Mouse (Mus musculus) intestine, embryonic 16.5 days (tissue): ENCODE measurements around the gene Mmel1. TPM values are rescaled to one million over a fixed set of nuclear protein-coding genes. Genes with fewer than 3 reads are reported as not detected.
A peak's percentile ranks its signal among the peaks of the same experiment; 100 is the strongest.

Source experiments
- ATAC-seq: fragments of 200-750 bp; cut with Nextera tagmentation; 2 replicates; pipeline ENCODE4 v1.8.0; 2017; ENCODE audit warnings: moderate TSS enrichment, moderate library complexity
- H3K27ac ChIP-seq: fragments of 300-500 bp; sonication (generic); 2 replicates; pipeline ENCODE4 v1.5.1; 2014; ENCODE audit warnings: mild to moderate bottlenecking, low read length
- H3K27me3 ChIP-seq: fragments of 300-500 bp; sonication (generic); replicated peaks from 2 replicates; pipeline ENCODE4 v1.6.1; 2014; ENCODE audit warnings: low read length, control low read depth, mixed read lengths; ENCODE audit not compliant: control insufficient read depth, insufficient read depth
- H3K36me3 ChIP-seq: fragments of 300-500 bp; sonication (generic); 2 replicates; pipeline ENCODE4 v1.6.1; 2014; ENCODE audit warnings: low read length, control low read depth; ENCODE audit not compliant: control insufficient read depth, insufficient read depth
- H3K4me1 ChIP-seq: fragments of 300-500 bp; sonication (generic); 2 replicates; pipeline ENCODE4 v1.6.1; 2014; ENCODE audit warnings: low read length, control low read depth, mixed read lengths; ENCODE audit not compliant: control insufficient read depth, insufficient read depth
- H3K4me2 ChIP-seq: fragments of 300-500 bp; sonication (generic); 2 replicates; pipeline ENCODE4 v1.6.1; 2014; ENCODE audit warnings: low read depth, low read length, control low read depth
- H3K4me3 ChIP-seq: fragments of 300-500 bp; sonication (generic); 2 replicates; pipeline ENCODE4 v1.5.1; 2014; ENCODE audit warnings: mild to moderate bottlenecking, low read length
- H3K9ac ChIP-seq: fragments of 300-500 bp; sonication (generic); 2 replicates; pipeline ENCODE4 v1.6.1; 2014; ENCODE audit warnings: low read depth, low read length
- H3K9me3 ChIP-seq: fragments of 300-500 bp; sonication (generic); 2 replicates; pipeline ENCODE4 v1.6.1; 2016; ENCODE audit warnings: low read length, control low read depth; ENCODE audit not compliant: control insufficient read depth
- WGBS: fragments of 180-500 bp; shearing (Covaris S2); extraction: QIAGEN DNeasy Blood & Tissue Kit; methylation state at CpG from one replicate; pipeline ENCODE4 v1.1.7; 2014; 5-methylcytosine and 5-hydroxymethylcytosine counted together
- polyA plus RNA-seq: library from polyadenylated mRNA; unstranded; fragments of >200 nt; fragmentation: Nextera tagmentation; extraction: Ambion mirVana; gene quantifications from 2 replicates; pipeline ENCODE4 v1.2.1, GENCODE M21; 2015

The Mmel1 gene
- polyA plus RNA-seq, 1 experiment from 2014 or later = 0.10 TPM

- peak overlapping the region; percentile 66 for H3K27ac ChIP-seq
- no peaks in the 10 kb centered on the region for H3K36me3 ChIP-seq
- 10% methylated on average over 18 of the region's 18 CpGs for WGBS
- peaks cover 5% of the 10 kb centered on the region; the same call in 1 of the 2 replicates for H3K27me3 ChIP-seq
- H3K9ac ChIP-seq = peak overlapping the region; percentile 43
- no peaks in the 10 kb centered on the region; the same call in none of the 2 replicates for H3K4me1 ChIP-seq
- H3K9me3 ChIP-seq = no peaks in the 10 kb centered on the region
- peak; percentile 97 for ATAC-seq
- peak overlapping the region; percentile 56 for H3K4me2 ChIP-seq
- H3K4me3 ChIP-seq = peak overlapping the region; percentile 36
These were observed 8.6 kb downstream of the Mmel1 start for GRCm38 (mm10) chr4:154877864-154878548.

GRCm38 (mm10) chr4:154880730-154881129 lies 11.3 kb downstream of the Mmel1 start:
- no peak for ATAC-seq

GRCm38 (mm10) chr4:154882014-154882659 lies 12.8 kb downstream of the Mmel1 start:
- H3K9me3 ChIP-seq = no peaks in the 10 kb centered on the region
- no peak overlapping the region for H3K4me2 ChIP-seq
- H3K9ac ChIP-seq = 0 out of 2 replicates have a peak overlapping the region, but pooled peaks have one; percentile 0
- H3K36me3 ChIP-seq = no peaks in the 10 kb centered on the region
- WGBS = 23% methylated on average over 14 of the region's 14 CpGs
- no peak overlapping the region for H3K27ac ChIP-seq
- no peaks in the 10 kb centered on the region; the same call in none of the 2 replicates for H3K4me1 ChIP-seq
- H3K27me3 ChIP-seq = 0 out of 2 replicates have a peak, but pooled peaks cover 2% of the 10 kb centered on the region
- no peak overlapping the region for H3K4me3 ChIP-seq
- ATAC-seq = no peak

More at GRCm38 (mm10) chr4:154880730-154881129, 11.3 kb downstream of the Mmel1 start:
- Histone ChIP-seq H3K4me3 (no peak overlapping the region), H3K4me2 (no peak overlapping the region), H3K27ac (no peak overlapping the region), H3K9me3 (no peaks in the 10 kb centered on the region), H3K36me3 (no peaks in the 10 kb centered on the region), H3K9ac (no peak overlapping the region), H3K4me1 (no peaks in the 10 kb centered on the region; the same call in none of the 2 replicates), H3K27me3 (peaks cover 5% of the 10 kb centered on the region; the same call in 1 of the 2 replicates)
- WGBS = 65% methylated on average over 6 of the region's 6 CpGs

- no peak for ATAC-seq
- no peak overlapping the region for H3K4me2 ChIP-seq
- no peaks in the 10 kb centered on the region for H3K9me3 ChIP-seq
- no peak overlapping the region for H3K9ac ChIP-seq
- 73% methylated on average over 11 of the region's 11 CpGs for WGBS
- H3K36me3 ChIP-seq = no peaks in the 10 kb centered on the region
- H3K27ac ChIP-seq = no peak overlapping the region
- H3K4me3 ChIP-seq = no peak overlapping the region
- no peaks in the 10 kb centered on the region; the same call in 1 of the 2 replicates for H3K4me1 ChIP-seq
- H3K27me3 ChIP-seq = 0 out of 2 replicates have a peak, but pooled peaks cover 2% of the 10 kb centered on the region
These were observed 16.0 kb downstream of the Mmel1 start for GRCm38 (mm10) chr4:154885416-154885815.

- H3K4me1 ChIP-seq = no peaks in the 10 kb centered on the region; the same call in 1 of the 2 replicates
- 70% methylated on average over 13 of the region's 13 CpGs for WGBS
- no peak for ATAC-seq
These were observed 17.6 kb downstream of the Mmel1 start for GRCm38 (mm10) chr4:154886876-154887592.

GRCm38 (mm10) chr4:154887593-154888250 lies 18.3 kb downstream of the Mmel1 start:
- Histone ChIP-seq H3K4me2 (no peak overlapping the region), H3K4me1 (no peaks in the 10 kb centered on the region), H3K4me3 (no peak overlapping the region), H3K9ac (no peak overlapping the region), H3K9me3 (no peaks in the 10 kb centered on the region), H3K27ac (no peak overlapping the region), H3K36me3 (no peaks in the 10 kb centered on the region), H3K27me3 (no peaks in the 10 kb centered on the region)
- no peak for ATAC-seq
- 79% methylated on average over 15 of the region's 15 CpGs for WGBS

More at GRCm38 (mm10) chr4:154886876-154887592, 17.6 kb downstream of the Mmel1 start:
- Histone ChIP-seq H3K4me3 (no peak overlapping the region), H3K9me3 (no peaks in the 10 kb centered on the region), H3K27ac (no peak overlapping the region), H3K9ac (peak overlapping the region; percentile 24; the same call in 1 of the 2 replicates), H3K27me3 (no peaks in the 10 kb centered on the region), H3K4me2 (no peak overlapping the region), H3K36me3 (no peaks in the 10 kb centered on the region)

GRCm38 (mm10) chr4:154890887-154891286 lies 21.5 kb downstream of the Mmel1 start:
- 85% methylated on average over 14 of the region's 14 CpGs for WGBS
- Histone ChIP-seq H3K4me1 (no peaks in the 10 kb centered on the region), H3K9me3 (no peaks in the 10 kb centered on the region), H3K4me3 (no peak overlapping the region), H3K27ac (no peak overlapping the region), H3K4me2 (no peak overlapping the region), H3K36me3 (no peaks in the 10 kb centered on the region), H3K9ac (no peak overlapping the region), H3K27me3 (no peaks in the 10 kb centered on the region)
- ATAC-seq = no peak

- H3K27me3 ChIP-seq = no peaks in the 10 kb centered on the region
- H3K4me2 ChIP-seq = no peak overlapping the region
- no peak for ATAC-seq
- H3K9ac ChIP-seq = no peak overlapping the region
- no peak overlapping the region for H3K4me3 ChIP-seq
- H3K27ac ChIP-seq = no peak overlapping the region
- H3K9me3 ChIP-seq = no peaks in the 10 kb centered on the region
- peaks cover 15% of the 10 kb centered on the region for H3K4me1 ChIP-seq
- no peaks in the 10 kb centered on the region for H3K36me3 ChIP-seq
- WGBS = 80% methylated on average over 5 of the region's 5 CpGs
These were observed 26.2 kb downstream of the Mmel1 start for GRCm38 (mm10) chr4:154895549-154895948.
